Mouse (Mus musculus) adrenal gland (tissue): Measurements from ENCODE around the gene Zfp874b.
"Not testable (repeated sequence)": the region's sequence is repeated elsewhere in the genome, so short reads cannot be mapped to it uniquely, and the experiment has no call there.

ENCODE experiments used
- intact Hi-C: fragments of 180-260 bp; cut with DNase I; formaldehyde crosslinking; loops from one replicate; pipeline ENCODE4 v1.15.1; 2025
- long read RNA-seq, 2 experiments: library from polyadenylated mRNA; unstranded; transcript quantifications; one replicate each; pipeline ENCODE4 v2.0.0; 2020; ENCODE audit warnings: borderline replicate concordance in 1 of 2; ENCODE audit not compliant: insufficient replicate concordance in 1 of 2

The Zfp874b gene
- long read RNA-seq, experiment 1, partial matches to known transcripts, result 0 of 1 reads
- long read RNA-seq, experiment 1, other reads (novel, unspliced or antisense), result 1 of 1 reads
- long read RNA-seq, experiment 2, result 0 reads

GRCm38 (mm10) chr13:67483625-67484423 lies at the start of gene Zfp874b:
Gene Zfp874b, minus strand, starts transcription at chr13:67484258.
- intact Hi-C loops, result loop anchor here (2.0 kb wide), 1 partner anchor 33 kb away; the partner anchor contains the start of gene Zfp874a

GRCm38 (mm10) chr13:67527049-67527730 lies 43.1 kb upstream of the Zfp874b start:
- intact Hi-C loops, result no loop called here

GRCm38 (mm10) chr13:67525753-67526410 lies 41.8 kb upstream of the Zfp874b start, which contains the start of the genes Gm26965 and Zfp87:
Gene Gm26965, minus strand, starts transcription at chr13:67526151.
Gene Zfp87, minus strand, starts transcription at chr13:67526177.
- intact Hi-C loops, result no loop called here

GRCm38 (mm10) chr13:67500908-67501307 lies 16.9 kb upstream of the Zfp874b start:
- intact Hi-C loops, result no loop called here

- intact Hi-C loops, result no loop called here
These were observed 16.1 kb upstream of the Zfp874b start, which contains the start of gene Zfp58 for GRCm38 (mm10) chr13:67500084-67500719. Gene Zfp58, minus strand, starts transcription at chr13:67500555.

- intact Hi-C loops, result no loop called here
These were observed 11.6 kb upstream of the Zfp874b start for GRCm38 (mm10) chr13:67495631-67496030.

GRCm38 (mm10) chr13:67484424-67484811 lies 360 bp upstream of the Zfp874b start:
- intact Hi-C loops, result loop anchor here (2.0 kb wide), 1 partner anchor 34 kb away; the partner anchor contains the start of gene Zfp874a

- intact Hi-C loops, result no loop called here
These were observed 2.5 kb downstream of the Zfp874b start for GRCm38 (mm10) chr13:67481528-67481927.

GRCm38 (mm10) chr13:67469274-67469673 lies 14.8 kb downstream of the Zfp874b start:
- intact Hi-C loops, result no loop called here

- intact Hi-C loops, result not testable (repeated sequence)
These were observed 20.4 kb downstream of the Zfp874b start for GRCm38 (mm10) chr13:67463506-67464185.

- intact Hi-C loops, result no loop called here
These were observed 32.1 kb downstream of the Zfp874b start for GRCm38 (mm10) chr13:67452021-67452309.

GRCm38 (mm10) chr13:67451172-67452020 lies 32.7 kb downstream of the Zfp874b start, which contains the start of gene Zfp874a:
Gene Zfp874a, minus strand, starts transcription at chr13:67451624.
- intact Hi-C loops, result loop anchor here (2.0 kb wide), 1 partner anchor 33 kb away; the partner anchor contains the start of gene Zfp874b

- intact Hi-C loops, result not testable (repeated sequence)
These were observed 47.0 kb downstream of the Zfp874b start for GRCm38 (mm10) chr13:67437095-67437494.

GRCm38 (mm10) chr13:67428116-67428515 lies 55.9 kb downstream of the Zfp874b start:
- intact Hi-C loops, result no loop called here

GRCm38 (mm10) chr13:67425699-67426098 lies 58.4 kb downstream of the Zfp874b start:
- intact Hi-C loops, result not testable (repeated sequence)

GRCm38 (mm10) chr13:67422532-67422931 lies 61.5 kb downstream of the Zfp874b start:
- intact Hi-C loops, result not testable (repeated sequence)
